In the genomic region with DNA sequence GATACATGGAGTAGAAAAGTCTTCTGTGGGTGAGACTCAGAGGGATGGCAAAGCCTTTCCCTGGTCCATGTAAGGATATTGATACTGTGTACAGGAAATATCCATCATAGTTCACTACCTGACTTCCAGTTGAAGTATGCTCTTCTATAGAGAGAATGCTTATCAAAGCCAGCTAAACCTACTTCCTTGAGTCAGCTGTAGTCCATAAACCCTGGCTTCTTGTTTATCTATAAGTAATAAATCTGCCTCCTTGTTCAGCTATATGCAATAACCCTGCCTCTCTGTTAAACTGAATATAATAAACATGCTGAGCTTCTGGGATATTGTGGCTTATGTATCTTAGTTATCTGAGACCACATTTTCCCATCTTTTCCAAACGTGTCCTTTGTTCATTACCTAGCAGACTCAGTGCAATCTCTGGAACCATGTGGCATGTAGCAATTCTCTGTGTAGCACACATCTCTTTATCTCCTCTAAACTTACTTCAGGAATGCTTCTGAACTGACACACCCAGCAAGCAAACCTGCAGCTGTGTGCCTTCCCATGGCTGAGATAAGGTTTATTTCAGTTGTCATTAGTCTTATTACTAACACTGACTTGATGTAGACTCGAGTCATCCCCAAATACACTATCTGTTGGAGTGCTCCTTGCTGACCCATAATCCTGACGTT, we compare ENCODE assay signal across 26 mouse cellular contexts.
"Had no signal": no experiment of that assay in that cellular context is flagged by ENCODE, and none has a peak within 500 bp of the region (broad histone marks: within the 10 kb centered on the region; RNA-seq: fewer than 3 reads in every experiment).

No protein-coding gene starts in this region.

- H3K36me3 ChIP-seq: heart, embryonic 10.5 days; heart, embryonic 12.5 days; hindbrain, embryonic 10.5 days; hindbrain, embryonic 12.5 days; kidney, embryonic 15.5 days; limb, embryonic 13.5 days; limb, embryonic 15.5 days had no signal

- H3K4me3 ChIP-seq: gastrocnemius, adult 2 months; heart, embryonic 10.5 days; heart, embryonic 12.5 days; hindbrain, embryonic 10.5 days; hindbrain, embryonic 12.5 days; kidney, embryonic 15.5 days; layer of hippocampus, adult 2 months; left cerebral cortex, adult 2 months; limb, embryonic 13.5 days; limb, embryonic 15.5 days had no signal

- DNase-seq: gastrocnemius, adult 2 months; gastrocnemius, postnatal 10 days; gastrocnemius, postnatal 25 days; heart, adult 18-20 months; heart, postnatal 10 days; heart, postnatal 4 days; kidney, adult 11 months; kidney, adult 2 months; kidney, adult 9 months; kidney, postnatal 14 days; kidney, postnatal 4 days; left cerebral cortex, postnatal 4 days had no signal

- H3K4me2 ChIP-seq: heart, embryonic 12.5 days; hindbrain, embryonic 12.5 days; hindbrain, embryonic 14.5 days; kidney, embryonic 15.5 days; limb, embryonic 13.5 days; limb, embryonic 15.5 days; liver, embryonic 11.5 days had no signal

- H3K9ac ChIP-seq: heart, embryonic 12.5 days; hindbrain, embryonic 12.5 days; hindbrain, embryonic 14.5 days; kidney, embryonic 15.5 days; limb, embryonic 13.5 days; limb, embryonic 15.5 days had no signal

- H3K27me3 ChIP-seq: heart, embryonic 12.5 days; hindbrain, embryonic 12.5 days; kidney, embryonic 15.5 days; limb, embryonic 13.5 days; limb, embryonic 15.5 days had no signal

- H3K27ac ChIP-seq: gastrocnemius, adult 2 months; heart, embryonic 10.5 days; hindbrain, embryonic 10.5 days; hindbrain, embryonic 12.5 days; hindbrain, embryonic 14.5 days; kidney, embryonic 15.5 days; kidney, postnatal 0 days; layer of hippocampus, adult 2 months; left cerebral cortex, adult 2 months; limb, embryonic 13.5 days; limb, embryonic 15.5 days had no signal

- H3K9me3 ChIP-seq: heart, embryonic 10.5 days; heart, embryonic 12.5 days; hindbrain, embryonic 10.5 days; hindbrain, embryonic 12.5 days; kidney, embryonic 15.5 days; limb, embryonic 13.5 days; limb, embryonic 15.5 days had no signal

- ATAC-seq: hindbrain, embryonic 16.5 days; inflammation-experienced regulatory T-cells, adult 6 months had no signal

- H3K4me1 ChIP-seq: heart, embryonic 10.5 days; heart, embryonic 12.5 days; hindbrain, embryonic 10.5 days; hindbrain, embryonic 12.5 days; kidney, embryonic 15.5 days; limb, embryonic 13.5 days; limb, embryonic 15.5 days had no signal
